Mouse (Mus musculus) adrenal gland, postnatal 10 days (tissue): Measurements from ENCODE around the gene Prr36. TPM values are rescaled to one million over a fixed set of nuclear protein-coding genes. Genes with fewer than 3 reads are reported as not detected.

ENCODE experiments used
- DNase-seq: peaks from one replicate; pipeline ENCODE4 v3.0.0; 2021; ENCODE audit warnings: mixed read lengths
- total RNA-seq, 2 experiments: library from RNA; stranded (reverse); gene quantifications; 2 replicates each; pipeline ENCODE4 v1.2.3; 2021

Prr36 gene
- total RNA-seq, 2 experiments from 2014 or later, result 2.6 to 4.2 TPM

GRCm38 (mm10) chr8:4239193-4239890, 22.1 kb upstream of the Prr36 start:
- no peak for DNase-seq

DNA sequence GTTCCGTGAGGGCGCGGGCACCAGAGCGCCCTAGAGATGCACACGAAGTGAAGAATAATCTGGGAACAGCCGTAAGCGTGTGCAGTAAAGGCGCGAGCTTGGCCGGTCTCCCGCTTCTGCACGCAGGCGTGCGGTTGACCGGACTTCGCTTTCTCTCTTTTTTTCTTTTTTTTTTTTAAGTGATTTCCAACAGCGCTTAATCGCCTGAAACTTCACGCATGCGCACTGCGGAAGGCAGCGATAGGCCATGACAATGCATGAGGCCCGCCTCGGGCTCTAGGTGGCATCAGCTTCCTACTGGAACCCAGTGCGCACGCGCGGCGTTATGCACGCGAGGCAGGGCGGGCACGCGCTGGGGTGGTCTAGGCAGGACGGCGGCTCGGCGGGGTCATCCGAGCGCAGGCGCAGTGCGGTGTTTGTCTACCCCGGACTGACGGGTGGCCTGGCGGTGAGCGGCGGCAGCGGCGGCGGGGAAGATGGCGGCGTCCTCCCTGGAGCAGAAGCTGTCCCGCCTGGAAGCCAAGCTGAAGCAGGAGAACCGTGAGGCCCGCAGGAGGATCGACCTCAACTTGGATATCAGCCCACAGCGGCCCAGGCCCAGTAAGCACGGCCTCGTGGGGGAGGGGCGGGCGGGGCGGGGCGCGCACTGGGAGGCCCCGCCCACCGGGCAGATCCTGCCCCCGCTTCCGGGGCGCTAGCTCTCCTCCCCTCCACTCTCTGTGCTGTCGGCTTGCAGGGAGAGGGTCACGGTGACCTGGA, 21.4 kb upstream of the Prr36 start, which contains the start of the genes Map2k7 and Gm49320:
TSS of gene Map2k7 (plus strand) at position 307 of the 759 bp plus-strand sequence.
TSS of gene Gm49320 (plus strand) at position 432 of the 759 bp plus-strand sequence.
- DNase-seq, result peak; percentile 100

GRCm38 (mm10) chr8:4237814-4238433, 20.7 kb upstream of the Prr36 start:
- peak; percentile 65 for DNase-seq

GRCm38 (mm10) chr8:4230612-4231351, 13.5 kb upstream of the Prr36 start:
- no peak for DNase-seq

DNA sequence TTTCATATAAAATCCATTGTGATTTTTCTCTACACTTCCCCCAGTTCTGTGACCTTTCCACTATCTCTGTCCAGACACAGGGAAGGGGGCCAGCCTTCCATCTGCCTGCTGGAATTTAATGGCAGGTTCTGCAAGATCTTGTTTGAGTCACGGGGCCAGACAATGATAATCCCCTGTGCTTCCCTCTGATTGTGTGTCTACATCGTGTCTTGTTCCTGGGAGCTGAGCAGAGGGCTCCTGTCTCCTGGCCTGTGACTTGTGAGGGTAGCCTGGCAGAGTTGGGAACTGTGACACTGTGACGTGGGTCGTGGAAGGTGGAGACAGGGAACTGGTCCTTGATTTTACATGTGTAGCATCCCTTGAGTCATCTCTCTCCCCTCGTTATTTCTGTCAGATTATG, 12.5 kb upstream of the Prr36 start:
- no peak for DNase-seq

DNA sequence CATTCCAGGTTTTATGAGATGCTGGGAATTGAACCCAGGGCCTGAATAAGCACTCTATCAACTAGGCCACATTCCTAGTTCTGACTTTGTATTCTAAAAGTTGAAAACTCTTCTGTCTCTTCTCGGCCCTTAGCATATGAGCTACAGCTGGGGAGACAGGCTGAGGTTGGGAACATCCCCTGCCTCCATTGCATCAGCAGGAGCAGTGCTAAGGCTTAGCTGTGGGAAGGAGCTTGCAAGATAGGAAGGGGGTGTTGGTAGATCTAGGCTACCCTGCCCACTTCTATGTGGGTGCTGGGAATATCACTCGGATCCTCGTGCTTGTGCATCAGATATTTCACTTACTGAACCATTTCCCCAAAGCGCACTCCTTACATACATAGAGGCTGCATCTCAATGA, 10.7 kb upstream of the Prr36 start:
- no peak for DNase-seq

DNA sequence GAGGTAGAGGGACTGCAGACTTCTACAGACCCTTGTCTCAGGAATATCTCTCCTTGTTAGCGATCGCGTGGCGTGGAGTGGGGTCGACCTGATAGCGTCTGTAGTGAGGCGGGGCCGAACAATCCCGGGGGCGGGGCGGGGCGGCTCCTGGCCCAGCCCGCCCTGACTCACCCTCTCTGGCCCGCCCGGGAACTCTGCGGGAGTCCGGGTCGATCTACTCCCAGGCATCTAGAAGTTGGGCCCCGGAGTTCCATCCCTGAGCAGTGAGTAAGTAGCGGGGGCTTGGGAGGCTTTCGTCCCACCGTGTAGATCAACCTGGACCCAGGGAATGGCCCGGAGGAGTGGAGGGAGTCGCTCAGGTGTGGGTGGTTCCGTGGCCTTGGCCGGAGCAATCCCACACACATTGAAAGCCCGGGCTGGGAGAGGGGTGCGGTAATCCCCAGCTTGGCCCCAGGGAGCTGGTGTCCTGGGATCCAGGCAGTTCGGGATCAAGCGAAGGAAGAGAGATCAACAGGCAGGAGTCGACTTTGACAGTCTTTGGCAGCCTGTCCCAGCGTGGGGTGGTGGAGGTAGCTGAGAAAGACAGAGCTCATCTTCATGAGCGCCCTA, 9.6 kb upstream of the Prr36 start, which contains the start of gene Lrrc8e:
TSS of gene Lrrc8e (plus strand) at position 89 of the 609 bp plus-strand sequence.
- DNase-seq, result peak; percentile 80

DNA sequence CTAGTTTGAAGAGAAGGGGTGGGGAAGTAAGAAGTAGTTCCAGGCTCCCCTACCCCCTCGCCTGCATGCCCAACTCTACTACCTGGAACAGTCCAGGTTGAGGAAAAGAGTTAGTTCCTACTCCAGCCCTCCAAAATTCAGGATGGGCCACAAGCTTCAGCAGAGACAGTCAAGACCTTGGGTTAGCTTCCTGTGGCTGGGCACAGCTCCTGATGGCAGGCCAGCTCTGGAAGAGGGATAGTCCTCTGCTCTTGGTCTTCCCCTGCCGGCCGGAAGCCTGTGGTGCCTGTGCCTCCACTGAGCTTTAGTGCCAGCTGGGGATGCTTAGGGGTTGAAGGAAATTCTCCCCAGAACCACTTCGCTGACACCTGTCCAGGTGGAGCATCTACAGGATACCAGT, 9.1 kb upstream of the Prr36 start:
- DNase-seq, result no peak

DNA sequence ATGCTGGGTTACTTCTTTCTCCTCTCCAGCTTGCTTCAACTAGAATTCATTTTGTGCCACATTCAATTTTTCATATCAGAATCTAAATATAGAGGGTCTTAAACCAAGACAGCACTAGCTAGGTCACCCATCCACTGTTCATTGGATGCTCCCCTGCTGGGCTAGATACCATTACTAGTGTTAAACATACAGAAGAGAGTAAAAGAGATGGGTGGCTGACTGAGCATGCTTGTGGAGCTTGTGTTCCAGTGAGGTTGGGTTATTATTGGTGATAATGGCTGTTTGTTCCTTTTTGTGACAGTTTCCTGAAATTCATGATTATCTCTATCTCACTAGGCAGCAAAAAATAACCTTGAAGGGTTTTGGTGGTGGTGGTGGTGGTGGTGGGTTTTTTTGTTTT, 4.8 kb upstream of the Prr36 start:
- DNase-seq, result no peak

- DNase-seq, result no peak
Measured at GRCm38 (mm10) chr8:4219617-4220016, 2.4 kb upstream of the Prr36 start.

DNA sequence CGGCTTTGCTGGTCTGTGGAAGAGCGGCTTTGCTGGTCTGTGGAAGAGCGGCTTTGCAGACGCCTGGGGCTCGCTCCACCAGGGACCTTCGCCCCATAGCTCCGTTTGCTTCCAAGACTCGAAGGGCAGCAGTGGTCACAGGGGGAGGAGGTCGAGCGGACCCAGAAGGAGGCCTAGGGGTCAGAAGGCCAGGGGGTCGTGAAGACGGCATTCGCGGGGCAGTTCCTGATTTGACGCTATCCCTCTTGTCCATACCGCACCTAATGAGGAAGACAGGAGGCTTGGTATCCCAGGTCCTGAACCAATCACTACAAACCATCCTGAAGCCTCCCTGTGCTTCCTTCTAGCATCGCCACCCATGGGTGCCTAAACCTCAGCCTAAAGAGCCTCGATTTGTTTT, 963 bp downstream of the Prr36 start:
- no peak for DNase-seq

GRCm38 (mm10) chr8:4214006-4214980, 3.0 kb downstream of the Prr36 start:
- DNase-seq, result peak; percentile 87

DNA sequence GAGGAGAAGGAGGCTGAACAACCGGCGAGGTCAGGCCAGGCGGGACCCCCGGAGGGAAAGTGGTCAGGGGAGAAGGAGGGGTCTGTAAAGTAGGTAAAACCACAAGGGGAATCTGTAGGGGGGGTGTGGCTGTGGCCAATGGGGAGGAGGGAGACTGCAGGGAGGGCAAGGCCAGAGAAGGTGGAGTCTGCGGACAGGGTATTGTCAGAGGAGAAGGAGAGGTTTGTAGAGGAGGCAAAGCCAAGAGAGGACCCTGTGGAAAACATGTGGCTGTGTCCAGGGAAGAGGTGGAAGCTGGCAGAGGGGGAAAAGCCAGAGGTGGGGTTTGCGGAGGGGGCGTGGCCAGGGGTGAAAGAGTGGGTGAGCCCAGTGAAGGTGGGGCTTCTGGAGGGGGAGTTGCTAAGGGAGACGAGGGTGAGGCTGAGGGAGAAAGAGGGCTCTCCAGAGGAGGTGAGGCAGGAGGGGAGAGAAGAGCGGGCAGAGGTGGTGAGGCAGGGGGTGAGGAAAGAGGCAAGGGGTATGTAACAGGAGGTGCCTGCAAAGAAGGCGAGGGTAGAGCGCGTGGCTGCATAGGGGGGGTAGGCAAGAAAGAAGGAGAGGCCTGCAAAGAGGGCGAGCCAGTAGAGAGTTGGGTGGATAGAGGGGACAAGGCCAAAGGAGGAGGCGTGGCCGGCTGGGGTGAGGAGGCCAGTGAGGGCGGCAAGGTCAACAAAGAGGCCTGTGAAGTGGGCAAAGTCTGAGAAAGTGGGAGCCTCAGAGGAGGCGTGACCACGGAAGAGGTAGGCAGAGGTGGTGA, 3.9 kb downstream of the Prr36 start:
- peak; percentile 83 for DNase-seq

DNA sequence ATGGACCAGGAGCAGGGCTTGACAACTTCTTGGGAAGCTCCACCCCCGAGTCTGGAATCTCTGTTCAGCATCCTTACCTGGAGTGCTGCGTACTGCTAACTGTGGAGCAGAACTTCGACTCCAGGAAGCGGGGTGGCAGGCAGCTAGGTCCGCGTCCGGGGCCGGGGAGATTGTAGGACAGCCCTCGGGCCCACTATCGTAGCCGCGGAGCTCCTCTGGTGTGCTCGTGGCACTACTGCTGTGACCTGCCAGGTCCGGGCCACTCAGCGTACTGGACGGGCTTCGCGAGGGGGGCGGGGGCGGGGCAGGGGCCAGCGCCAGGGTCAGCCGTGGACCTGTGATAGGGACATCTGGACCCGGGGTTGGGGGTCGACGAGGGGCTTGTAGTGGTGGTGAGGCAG, 4.5 kb downstream of the Prr36 start:
- peak; percentile 44 for DNase-seq

- no peak for DNase-seq
Measured at GRCm38 (mm10) chr8:4211097-4211496, 6.2 kb downstream of the Prr36 start.

GRCm38 (mm10) chr8:4207016-4207350, 10.3 kb downstream of the Prr36 start:
- no peak for DNase-seq

- no peak for DNase-seq
Measured at GRCm38 (mm10) chr8:4206182-4207015, 10.9 kb downstream of the Prr36 start.

DNA sequence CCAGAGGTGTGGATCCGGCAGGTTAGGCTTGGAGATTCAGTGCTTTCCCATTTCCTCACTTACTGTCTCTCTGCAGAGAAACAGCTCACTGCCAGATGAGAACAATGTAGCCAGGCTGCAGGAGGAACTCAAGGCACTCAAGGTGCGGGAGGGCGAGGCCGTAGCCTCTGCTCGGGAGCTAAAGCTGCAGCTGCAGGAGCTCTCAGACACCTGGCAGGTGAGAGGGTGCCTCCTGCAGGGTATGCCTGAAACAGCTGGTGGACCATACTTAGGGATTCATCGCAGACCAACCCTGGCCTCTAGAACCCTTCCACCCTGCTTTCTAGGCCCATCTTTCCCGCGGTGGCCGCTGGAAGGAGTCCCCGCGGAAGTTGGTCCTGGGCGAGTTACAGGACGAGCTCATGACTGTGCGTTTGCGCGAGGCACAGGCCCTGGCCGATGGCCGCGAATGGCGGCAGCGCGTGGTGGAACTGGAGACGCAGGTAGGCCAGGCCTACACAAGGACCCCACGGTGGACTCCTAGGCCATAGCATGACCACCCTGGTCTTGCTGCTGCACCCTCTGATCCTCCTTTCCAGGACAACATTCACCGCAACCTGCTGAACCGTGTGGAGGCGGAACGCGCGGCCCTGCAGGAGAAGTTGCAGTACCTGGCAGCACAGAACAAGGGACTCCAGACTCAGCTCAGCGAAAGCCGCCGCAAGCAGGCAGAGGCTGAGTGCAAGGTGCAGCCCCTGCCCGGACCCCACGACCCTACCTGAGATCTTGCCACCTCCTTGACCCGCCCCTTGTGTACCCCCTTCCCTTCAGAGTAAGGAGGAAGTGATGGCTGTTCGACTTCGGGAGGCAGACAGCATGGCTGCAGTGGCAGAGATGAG, 11.8 kb downstream of the Prr36 start:
- no peak for DNase-seq
